Mouse (Mus musculus) gastrocnemius, adult 18-20 months (tissue): ENCODE measurements around the gene Pnpla2. TPM values are rescaled to one million over a fixed set of nuclear protein-coding genes. Genes with fewer than 3 reads are reported as not detected.
"Not testable (repeated sequence)": the region's sequence is repeated elsewhere in the genome, so short reads cannot be mapped to it uniquely, and the experiment has no call there.

ENCODE experiments used
- DNase-seq: peaks from one replicate; pipeline ENCODE4 v3.0.0; 2021; ENCODE audit warnings: low spot score
- long read RNA-seq, 2 experiments: library from polyadenylated mRNA; stranded (forward); transcript quantifications; one replicate each; pipeline ENCODE4 v2.0.0; 2021
- total RNA-seq, 2 experiments: library from RNA; stranded (reverse); gene quantifications; 2 replicates each; pipeline ENCODE4 v1.2.3; 2021

The Pnpla2 gene
- 100 to 1,000 TPM; 288 to 309 TPM for total RNA-seq
- long read RNA-seq, experiment 1, transcript Pnpla2-203 (9 exons, 2,625 nt) = major isoform, 101 of 137 reads
- long read RNA-seq, experiment 1, partial matches to known transcripts = 28 of 137 reads
- long read RNA-seq, experiment 1, other reads (novel, unspliced or antisense) = 7 of 137 reads
- long read RNA-seq, experiment 2, transcript Pnpla2-203 (9 exons, 2,625 nt) = major isoform, 116 of 164 reads
- long read RNA-seq, experiment 2, partial matches to known transcripts = 30 of 164 reads
- long read RNA-seq, experiment 2, other reads (novel, unspliced or antisense) = 18 of 164 reads

- DNase-seq = peak; percentile 96
These were observed at the start of gene Pnpla2 for GRCm38 (mm10) chr7:141454967-141455551. Gene Pnpla2, plus strand, starts transcription at chr7:141455198.

- DNase-seq = no peak
These were observed 49.5 kb upstream of the Pnpla2 start for GRCm38 (mm10) chr7:141405466-141405865.

GRCm38 (mm10) chr7:141407670-141408069 is 47.3 kb upstream of the Pnpla2 start:
- not testable (repeated sequence) for DNase-seq

GRCm38 (mm10) chr7:141408833-141409232 is 46.2 kb upstream of the Pnpla2 start:
- peak; percentile 87 for DNase-seq

GRCm38 (mm10) chr7:141410631-141411030 is 44.4 kb upstream of the Pnpla2 start:
- no peak for DNase-seq

GRCm38 (mm10) chr7:141411667-141412066 is 43.3 kb upstream of the Pnpla2 start:
- no peak for DNase-seq

- no peak for DNase-seq
These were observed 41.7 kb upstream of the Pnpla2 start for GRCm38 (mm10) chr7:141413331-141413730.

GRCm38 (mm10) chr7:141413809-141414584 is 41.0 kb upstream of the Pnpla2 start, which contains the start of gene Gatd1:
Gene Gatd1, minus strand, starts transcription at chr7:141414136.
- DNase-seq = peak; percentile 99

- DNase-seq = no peak
These were observed 38.7 kb upstream of the Pnpla2 start for GRCm38 (mm10) chr7:141416144-141416841.

- DNase-seq = no peak
These were observed 37.0 kb upstream of the Pnpla2 start for GRCm38 (mm10) chr7:141417731-141418681.

GRCm38 (mm10) chr7:141418970-141419369 is 36.0 kb upstream of the Pnpla2 start:
- DNase-seq = no peak

- no peak for DNase-seq
These were observed 34.8 kb upstream of the Pnpla2 start for GRCm38 (mm10) chr7:141420030-141420702.

- no peak for DNase-seq
These were observed 31.2 kb upstream of the Pnpla2 start for GRCm38 (mm10) chr7:141423811-141424210.

GRCm38 (mm10) chr7:141426948-141427730 is 27.9 kb upstream of the Pnpla2 start:
- no peak for DNase-seq

- DNase-seq = no peak
These were observed 26.3 kb upstream of the Pnpla2 start for GRCm38 (mm10) chr7:141428701-141429100.

- DNase-seq = no peak
These were observed 25.7 kb upstream of the Pnpla2 start, which contains the start of gene Cend1 for GRCm38 (mm10) chr7:141429310-141429709. Gene Cend1, minus strand, starts transcription at chr7:141429491.

GRCm38 (mm10) chr7:141429840-141430584 is 25.0 kb upstream of the Pnpla2 start:
- DNase-seq = no peak

- no peak for DNase-seq
These were observed 24.3 kb upstream of the Pnpla2 start for GRCm38 (mm10) chr7:141430585-141431240.
